In the genomic region with DNA sequence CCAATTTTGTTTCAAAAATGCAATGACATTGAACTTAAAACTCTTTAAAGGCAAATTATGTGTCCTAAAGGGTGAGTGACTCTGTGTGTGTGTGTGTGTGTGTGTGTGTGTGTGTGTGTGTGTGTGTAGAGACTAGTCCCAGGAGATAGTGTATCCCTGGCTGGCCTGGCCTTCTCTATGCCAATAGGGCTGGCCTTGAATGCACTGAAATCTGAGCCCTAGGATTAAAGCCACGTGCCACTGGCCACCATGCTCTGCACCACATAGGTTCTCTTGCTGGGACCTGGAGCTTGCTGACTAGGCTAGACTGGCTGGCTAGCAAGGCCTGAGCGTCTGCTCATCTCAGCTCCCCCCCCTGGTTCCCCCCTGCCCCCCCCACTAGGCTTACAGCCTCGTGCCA, we compare ENCODE assay signal across 21 mouse cellular contexts. TPM values are rescaled to one million over a fixed set of nuclear protein-coding genes. Genes with fewer than 3 reads are reported as not detected.
DNase-seq lines count a peak whose midpoint lies in the region; ATAC-seq and TF ChIP-seq lines count a peak whose summit lies in the region.
"Had no signal": no experiment of that assay in that cellular context is flagged by ENCODE, and none has a peak within 500 bp of the region (broad histone marks: within the 10 kb centered on the region; RNA-seq: fewer than 3 reads in every experiment).

No protein-coding gene starts in this region.

- no peaks in the 10 kb centered on the region for H3K79me2 ChIP-seq in myocyte (ENCODE audit: control insufficient read depth, insufficient read depth)

- no peaks in the 10 kb centered on the region for H3K9me3 ChIP-seq in liver, postnatal 0 days (ENCODE audit: low read length)
- no peaks in the 10 kb centered on the region for H3K9me3 ChIP-seq in midbrain, embryonic 11.5 days (ENCODE audit: control insufficient read depth, low read length)
- H3K9me3 ChIP-seq: embryonic facial prominence, embryonic 12.5 days; heart, embryonic 10.5 days; intestine, embryonic 15.5 days had no signal

- no peak for TF ChIP-seq EP300 in liver, postnatal 0 days (IDR thresholded peaks at IDR 0.05; ENCODE audit: low read depth)

- TF ChIP-seq CTCF in liver, postnatal 0 days (IDR thresholded peaks at IDR 0.05; ENCODE audit: low read depth) = no peak

- no peak for ATAC-seq in liver, postnatal 0 days
- ATAC-seq in midbrain, embryonic 11.5 days (ENCODE audit: low FRiP score) = no peak; the same call in 1 of the 2 replicates
- ATAC-seq: forebrain, embryonic 16.5 days; intestine, embryonic 15.5 days had no signal

- no peak for TF ChIP-seq POLR2A in myocyte (IDR thresholded peaks at IDR 0.05; ENCODE audit: insufficient read length, low read depth)

- no peaks in the 10 kb centered on the region for H3K27me3 ChIP-seq in myocyte (ENCODE audit: control insufficient read depth, insufficient read depth, insufficient read length)
- H3K27me3 ChIP-seq in liver, postnatal 0 days (ENCODE audit: insufficient read depth, low read length) = no peaks in the 10 kb centered on the region
- H3K27me3 ChIP-seq in midbrain, embryonic 11.5 days (ENCODE audit: control insufficient read depth, insufficient read depth, low read length) = no peaks in the 10 kb centered on the region
- H3K27me3 ChIP-seq: CH12.LX; embryonic facial prominence, embryonic 12.5 days; intestine, embryonic 15.5 days had no signal

- no peak overlapping the region for H3K9ac ChIP-seq in liver, postnatal 0 days (replicated peaks)
- no peak overlapping the region for H3K9ac ChIP-seq in midbrain, embryonic 11.5 days (ENCODE audit: low read length)
- H3K9ac ChIP-seq: embryonic facial prominence, embryonic 12.5 days; hindbrain, embryonic 14.5 days; intestine, embryonic 15.5 days had no signal

- no peak overlapping the region for H3ac ChIP-seq in myocyte (ENCODE audit: control insufficient read depth, insufficient read length)

- H3K4me2 ChIP-seq in myocyte (ENCODE audit: low read depth) = no peak overlapping the region
- no peak overlapping the region for H3K4me2 ChIP-seq in liver, postnatal 0 days (ENCODE audit: low read depth, low read length)
- no peak overlapping the region for H3K4me2 ChIP-seq in midbrain, embryonic 11.5 days
- H3K4me2 ChIP-seq: embryonic facial prominence, embryonic 12.5 days; hindbrain, embryonic 14.5 days; intestine, embryonic 15.5 days had no signal

- H3K36me3 ChIP-seq in myocyte (ENCODE audit: control insufficient read depth, insufficient read depth) = no peaks in the 10 kb centered on the region
- no peaks in the 10 kb centered on the region for H3K36me3 ChIP-seq in liver, postnatal 0 days (replicated peaks; ENCODE audit: insufficient read depth, low read length)
- no peaks in the 10 kb centered on the region for H3K36me3 ChIP-seq in midbrain, embryonic 11.5 days (ENCODE audit: control insufficient read depth, insufficient read depth, low read length)
- H3K36me3 ChIP-seq: embryonic facial prominence, embryonic 12.5 days; heart, embryonic 10.5 days; intestine, embryonic 15.5 days had no signal

- no peak overlapping the region for H3K4me3 ChIP-seq in myocyte
- no peak overlapping the region for H3K4me3 ChIP-seq in liver, postnatal 0 days (ENCODE audit: low read depth, low read length)
- no peak overlapping the region for H3K4me3 ChIP-seq in midbrain, embryonic 11.5 days (ENCODE audit: low read depth, low read length)
- H3K4me3 ChIP-seq: embryonic facial prominence, embryonic 12.5 days; heart, embryonic 10.5 days; intestine, embryonic 15.5 days had no signal

- H3K4me1 ChIP-seq in liver, postnatal 0 days (ENCODE audit: insufficient read depth) = no peaks in the 10 kb centered on the region; the same call in 1 of the 2 replicates
- no peaks in the 10 kb centered on the region; the same call in 1 of the 2 replicates for H3K4me1 ChIP-seq in midbrain, embryonic 11.5 days (ENCODE audit: control insufficient read depth, insufficient read depth, low read length)
- H3K4me1 ChIP-seq: embryonic facial prominence, embryonic 12.5 days; intestine, embryonic 15.5 days had no signal

- H3K27ac ChIP-seq in liver, postnatal 0 days (ENCODE audit: low read depth) = no peak overlapping the region
- H3K27ac ChIP-seq in midbrain, embryonic 11.5 days (ENCODE audit: low read depth, low read length) = no peak overlapping the region
- H3K27ac ChIP-seq: embryonic facial prominence, embryonic 12.5 days; heart, embryonic 10.5 days; hindbrain, embryonic 14.5 days; intestine, embryonic 15.5 days had no signal

- DNase-seq in adrenal gland, postnatal 14 days = peak; percentile 50
- no peak for DNase-seq in adrenal gland, adult 8-10 months
- DNase-seq in NIH3T3 (ENCODE audit: low read depth) = peak; percentile 26
- DNase-seq in gastrocnemius, postnatal 10 days = peak; percentile 24
- no peak for DNase-seq in liver, postnatal 0 days
- no peak for DNase-seq in midbrain, embryonic 11.5 days (ENCODE audit: low spot score, missing footprints)
- no peak for DNase-seq in cerebellum, postnatal 36 days
- DNase-seq: cerebellum, postnatal 10 days; heart, adult 18-20 months; heart, postnatal 10 days; heart, postnatal 4 days; kidney, adult 2 months had no signal

- 59% methylated on average over 3 of the region's 3 CpGs for WGBS in liver, postnatal 0 days (ENCODE audit: insufficient replicate concordance)
- WGBS in midbrain, embryonic 11.5 days = 48% methylated on average over 3 of the region's 3 CpGs

TF ChIP-seq in myocyte, 11 proteins besides CTCF, POLR2A, EP300 and RAD21:
- TF ChIP-seq TCF3 (IDR thresholded peaks at IDR 0.05; ENCODE audit: insufficient read length, low read depth) = no peak
- TF ChIP-seq CEBPB (IDR thresholded peaks at IDR 0.05; ENCODE audit: insufficient read depth, poor library complexity, severe bottlenecking) = no peak
- no peak for TF ChIP-seq POLR2AphosphoS2 (IDR thresholded peaks at IDR 0.05; ENCODE audit: insufficient read length, low read depth)
- no peak for TF ChIP-seq SRF (IDR thresholded peaks at IDR 0.05; ENCODE audit: control insufficient read depth, insufficient read length, low read depth)
- peak; percentile 15 for TF ChIP-seq USF1 (IDR thresholded peaks at IDR 0.05; ENCODE audit: low read depth)
TF ChIP-seq in myocyte: peak in this region for 1.

RNA-seq across cellular contexts. Expression of a gene that starts 36.8 kb away (rescaled TPM):
- total RNA-seq in adrenal gland, postnatal 14 days (2021) = 0.41 and 5.2 TPM in 2 replicates
- under 1 TPM in 2 of 4 experiments, not detected in 2; 0.18 to 0.30 TPM for total RNA-seq in adrenal gland, adult 8-10 months (2022)
- under 1 TPM in 1 of 2 experiments, not detected in 1; 0.26 TPM for total RNA-seq in gastrocnemius, postnatal 10 days (2021)
- polyA plus RNA-seq in myocyte (2012; fragmentation: generic; extraction: Trizol) = not detected
- polyA plus RNA-seq in liver, postnatal 0 days (2015; fragmentation: Nextera tagmentation; extraction: Ambion mirVana) = 0.11 TPM in 1 of 2 replicates, not detected in the other
- polyA plus RNA-seq in midbrain, embryonic 11.5 days (2014; fragmentation: Nextera tagmentation; extraction: Ambion mirVana) = not detected in 2 replicates
- polyA plus RNA-seq: embryonic facial prominence, embryonic 12.5 days; forebrain, embryonic 11.5 days; forebrain, embryonic 16.5 days; heart, embryonic 10.5 days; heart, embryonic 14.5 days; hindbrain, embryonic 14.5 days had no signal

RNA-seq across cellular contexts. Expression of a gene that starts 46.5 kb away (rescaled TPM):
- total RNA-seq in adrenal gland, postnatal 14 days (2021) = 2.0 and 2.6 TPM in 2 replicates
- 1 to 10 TPM; 3.7 to 8.4 (median 5.1) TPM for total RNA-seq in adrenal gland, adult 8-10 months (2022)
- 1 to 10 TPM in 1 of 2 experiments, under 1 TPM in 1; 0.75 to 1.6 TPM for total RNA-seq in gastrocnemius, postnatal 10 days (2021)
- 0.02 TPM for polyA plus RNA-seq in myocyte (2012; fragmentation: generic; extraction: Trizol)
- 4.2 and 4.4 TPM in 2 replicates for polyA plus RNA-seq in liver, postnatal 0 days (2015; fragmentation: Nextera tagmentation; extraction: Ambion mirVana)
- polyA plus RNA-seq in midbrain, embryonic 11.5 days (2014; fragmentation: Nextera tagmentation; extraction: Ambion mirVana) = 0.18 and 0.25 TPM in 2 replicates

RNA-seq across cellular contexts. Expression of a gene that starts 54.2 kb away (rescaled TPM):
- 1.3 and 8.7 TPM in 2 replicates for total RNA-seq in adrenal gland, postnatal 14 days (2021)
- under 1 TPM in 2 of 4 experiments, not detected in 2; 0.12 to 0.27 TPM for total RNA-seq in adrenal gland, adult 8-10 months (2022)
- under 1 TPM in 1 of 2 experiments, not detected in 1; 0.25 TPM for total RNA-seq in gastrocnemius, postnatal 10 days (2021)
- polyA plus RNA-seq in myocyte (2012; fragmentation: generic; extraction: Trizol) = not detected
- 0.16 and 0.17 TPM in 2 replicates for polyA plus RNA-seq in liver, postnatal 0 days (2015; fragmentation: Nextera tagmentation; extraction: Ambion mirVana)
- 0.08 and 0.22 TPM in 2 replicates for polyA plus RNA-seq in midbrain, embryonic 11.5 days (2014; fragmentation: Nextera tagmentation; extraction: Ambion mirVana)

Comparison
In these comparisons a context has a peak if more than half of its experiments do, and no peak if none do; other contexts are left out.
1. DNase-seq: peak in adrenal gland, postnatal 14 days (single experiment), NIH3T3 (single experiment) and gastrocnemius, postnatal 10 days (single experiment); none in adrenal gland, adult 8-10 months (single experiment), liver, postnatal 0 days (single experiment), midbrain, embryonic 11.5 days (single experiment) and cerebellum, postnatal 36 days (0 of 2).